ENCODE assay signal across 9 mouse cellular contexts in the genomic region with DNA sequence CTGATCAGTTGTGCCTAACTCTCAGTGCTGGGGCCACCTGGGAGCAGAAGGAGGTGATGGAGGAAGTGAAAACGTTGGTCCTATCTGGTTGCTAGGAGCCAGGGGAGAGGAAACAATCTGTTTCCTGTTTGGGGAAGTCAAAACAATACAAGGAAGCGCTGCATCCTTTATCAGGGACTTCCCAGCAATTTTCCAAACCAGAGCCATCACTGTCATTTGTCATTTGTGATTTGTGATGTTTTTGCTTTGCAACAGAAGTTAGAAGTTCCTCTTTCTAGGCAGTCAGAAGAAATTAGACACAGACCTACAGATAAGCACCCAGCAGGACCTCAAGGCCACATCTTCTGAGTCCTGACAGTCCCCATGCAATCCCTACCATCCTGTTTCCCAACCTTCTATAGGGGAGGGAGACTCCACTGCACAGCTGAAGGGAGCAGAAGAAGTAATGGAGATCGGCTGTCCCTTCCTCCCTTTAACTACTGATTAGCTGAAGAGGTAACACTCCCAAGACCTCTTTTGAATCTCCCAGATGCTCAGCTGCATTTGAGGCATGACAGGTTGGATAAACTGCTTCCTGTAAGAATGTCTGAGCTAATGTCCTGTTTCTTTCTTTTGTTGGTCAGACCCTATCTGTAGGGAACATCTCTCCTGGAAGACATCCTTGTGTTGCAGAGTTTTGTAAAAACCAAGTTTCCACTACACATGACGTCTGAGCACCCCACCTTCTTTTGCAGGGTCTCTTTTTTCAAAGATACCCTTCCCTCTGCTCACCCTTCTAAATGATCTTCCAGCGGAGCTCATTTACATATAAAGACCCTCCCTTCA. TPM values are rescaled to one million over a fixed set of nuclear protein-coding genes. Genes with fewer than 3 reads are reported as not detected.
DNase-seq lines count a peak whose midpoint lies in the region; ATAC-seq and TF ChIP-seq lines count a peak whose summit lies in the region.
"Had no signal": no experiment of that assay in that cellular context is flagged by ENCODE, and none has a peak within 500 bp of the region (broad histone marks: within the 10 kb centered on the region; RNA-seq: fewer than 3 reads in every experiment).

No protein-coding gene starts in this region.

- H3K9me3 ChIP-seq in kidney, embryonic 16.5 days (ENCODE audit: low read length), result no peaks in the 10 kb centered on the region

- no peak for TF ChIP-seq POLR2A in cerebellum, adult 2 months (IDR thresholded peaks at IDR 0.05; ENCODE audit: borderline replicate concordance, insufficient read depth, low read length)

- peak overlapping the region; percentile 79 for H3K27ac ChIP-seq in kidney, embryonic 16.5 days (ENCODE audit: low read length)
- H3K27ac ChIP-seq in cerebellum, adult 2 months (ENCODE audit: insufficient read depth, low read length), result no peak overlapping the region

- no peaks in the 10 kb centered on the region for H3K27me3 ChIP-seq in kidney, embryonic 16.5 days (ENCODE audit: insufficient read depth, low read length)
- H3K27me3 ChIP-seq in cerebellum, adult 2 months (ENCODE audit: control insufficient read depth, insufficient read depth, low read length), result no peaks in the 10 kb centered on the region; the same call in 1 of the 2 replicates
- H3K27me3 ChIP-seq: Patski had no signal

- no peak overlapping the region for H3K4me3 ChIP-seq in kidney, embryonic 16.5 days (ENCODE audit: low read length)
- no peak overlapping the region for H3K4me3 ChIP-seq in cerebellum, adult 2 months (replicated peaks; ENCODE audit: insufficient read depth, low read depth, low read length)

- H3K36me3 ChIP-seq in kidney, embryonic 16.5 days (ENCODE audit: insufficient read depth, low read length), result no peaks in the 10 kb centered on the region

- peak; percentile 58 for DNase-seq in kidney, adult 11 months
- DNase-seq in kidney, postnatal 4 days, result no peak
- peak; percentile 20 for DNase-seq in embryo, embryonic 10.5 days (ENCODE audit: low spot score)
- peak; percentile 73 for DNase-seq in naive thymus-derived CD4-positive, alpha-beta T cell, adult 2 months (ENCODE audit: low read depth)
- DNase-seq in frontal cortex, postnatal 25 days (ENCODE audit: low spot score in 2 of 2), result no peak
- DNase-seq in cerebellum, adult 2 months, result no peak
- DNase-seq in gastrocnemius, adult 8-10 months (ENCODE audit: low spot score in 2 of 2), result no peak

- no peak for TF ChIP-seq CTCF in cerebellum, adult 2 months (IDR thresholded peaks at IDR 0.05; ENCODE audit: borderline replicate concordance, insufficient read depth, low read depth, low read length)

- WGBS in kidney, embryonic 16.5 days, result 40% methylated on average over 5 of the region's 5 CpGs
- 58% methylated on average over 5 of the region's 5 CpGs for WGBS in cerebellum, adult 2 months

- no peak overlapping the region for H3K4me2 ChIP-seq in kidney, embryonic 16.5 days (replicated peaks; ENCODE audit: low read depth, low read length)

- no peaks in the 10 kb centered on the region for H3K4me1 ChIP-seq in kidney, embryonic 16.5 days (ENCODE audit: insufficient read depth, low read length)
- no peaks in the 10 kb centered on the region for H3K4me1 ChIP-seq in cerebellum, adult 2 months (ENCODE audit: control insufficient read depth, insufficient read depth, low read length)

- peak; percentile 58 for ATAC-seq in kidney, embryonic 16.5 days (ENCODE audit: low FRiP score, low TSS enrichment)
- ATAC-seq: Patski had no signal

- no peak overlapping the region for H3K9ac ChIP-seq in kidney, embryonic 16.5 days (replicated peaks; ENCODE audit: low read length)

RNA-seq across cellular contexts. Expression of a gene that starts 7.6 kb away (rescaled TPM):
- polyA plus RNA-seq in kidney, embryonic 16.5 days (2015; fragmentation: Nextera tagmentation; extraction: Ambion mirVana), result 59.4 and 67.3 TPM in 2 replicates
- polyA plus RNA-seq in cerebellum, adult 2 months (2012; rRNA removed), result 4.1 and 4.6 TPM in 2 replicates
- 1 to 10 TPM; 8.4 to 9.9 (median 9.1) TPM for total RNA-seq in gastrocnemius, adult 8-10 months (2022)
- polyA plus RNA-seq: Patski had no signal

RNA-seq across cellular contexts. Expression of a gene that starts 16.1 kb away (rescaled TPM):
- 84.6 and 86.0 TPM in 2 replicates for polyA plus RNA-seq in kidney, embryonic 16.5 days (2015; fragmentation: Nextera tagmentation; extraction: Ambion mirVana)
- 0.54 and 0.74 TPM in 2 replicates for polyA plus RNA-seq in cerebellum, adult 2 months (2012; rRNA removed)
- 1 to 10 TPM; 2.5 to 4.5 (median 3.9) TPM for total RNA-seq in gastrocnemius, adult 8-10 months (2022)

RNA-seq across cellular contexts. Expression of a gene that starts 17.9 kb away (rescaled TPM):
- 1.4 and 2.4 TPM in 2 replicates for polyA plus RNA-seq in kidney, embryonic 16.5 days (2015; fragmentation: Nextera tagmentation; extraction: Ambion mirVana)
- polyA plus RNA-seq in cerebellum, adult 2 months (2012; rRNA removed), result 0.93 TPM in 1 of 2 replicates, not detected in the other
- 1 to 10 TPM in 3 of 4 experiments, not detected in 1; 1.2 to 2.4 (median 1.4) TPM for total RNA-seq in gastrocnemius, adult 8-10 months (2022)
- polyA plus RNA-seq: Patski had no signal

RNA-seq across cellular contexts. Expression of a gene that starts 18.0 kb away (rescaled TPM):
- not detected in 2 replicates for polyA plus RNA-seq in kidney, embryonic 16.5 days (2015; fragmentation: Nextera tagmentation; extraction: Ambion mirVana)
- polyA plus RNA-seq in cerebellum, adult 2 months (2012; rRNA removed), result not detected in 2 replicates
- total RNA-seq in gastrocnemius, adult 8-10 months (2022), result not detected
- polyA plus RNA-seq: Patski had no signal

RNA-seq across cellular contexts. Expression of a gene that starts 24.5 kb away (rescaled TPM):
- polyA plus RNA-seq in kidney, embryonic 16.5 days (2015; fragmentation: Nextera tagmentation; extraction: Ambion mirVana), result 12.7 and 14.8 TPM in 2 replicates
- polyA plus RNA-seq in cerebellum, adult 2 months (2012; rRNA removed), result 0.86 and 0.98 TPM in 2 replicates
- total RNA-seq in gastrocnemius, adult 8-10 months (2022), result 1 to 10 TPM in 1 of 4 experiments, under 1 TPM in 3; 0.40 to 1.0 (median 0.62) TPM

Comparison
In these comparisons a context has a peak if more than half of its experiments do, and no peak if none do; other contexts are left out.
1. DNase-seq: peak in kidney, adult 11 months (single experiment), embryo, embryonic 10.5 days (single experiment) and naive thymus-derived CD4-positive, alpha-beta T cell, adult 2 months (single experiment); none in kidney, postnatal 4 days (0 of 2), frontal cortex, postnatal 25 days (0 of 2), cerebellum, adult 2 months (0 of 2) and gastrocnemius, adult 8-10 months (0 of 2).
2. RNA of a gene that starts 7.6 kb away (polyA plus RNA-seq): 59.4 to 67.3 TPM in kidney, embryonic 16.5 days; 4.1 to 4.6 TPM in cerebellum, adult 2 months; every median in the first group is over 10 times any median in the second.
3. RNA of a gene that starts 16.1 kb away (polyA plus RNA-seq): 84.6 to 86.0 TPM in kidney, embryonic 16.5 days; 0.54 to 0.74 TPM in cerebellum, adult 2 months; every median in the first group is over 10 times any median in the second.